Mouse (Mus musculus) lung, adult 2 months (tissue): Measurements from ENCODE around the gene Fabp7.

Experiments
- CTCF ChIP-seq: fragments of 200-500 bp; IDR thresholded peaks from 2 replicates; pipeline ENCODE4 v1.5.1; 2011; ENCODE audit warnings: mild to moderate bottlenecking, low read length, control low read depth; ENCODE audit not compliant: insufficient read depth
- POLR2A ChIP-seq: fragments of 200-500 bp; IDR thresholded peaks from 2 replicates; pipeline ENCODE4 v1.6.1; 2011; ENCODE audit warnings: low read depth, mild to moderate bottlenecking, control low read depth, low read length, borderline replicate concordance; ENCODE audit errors: extremely low read depth

DNA sequence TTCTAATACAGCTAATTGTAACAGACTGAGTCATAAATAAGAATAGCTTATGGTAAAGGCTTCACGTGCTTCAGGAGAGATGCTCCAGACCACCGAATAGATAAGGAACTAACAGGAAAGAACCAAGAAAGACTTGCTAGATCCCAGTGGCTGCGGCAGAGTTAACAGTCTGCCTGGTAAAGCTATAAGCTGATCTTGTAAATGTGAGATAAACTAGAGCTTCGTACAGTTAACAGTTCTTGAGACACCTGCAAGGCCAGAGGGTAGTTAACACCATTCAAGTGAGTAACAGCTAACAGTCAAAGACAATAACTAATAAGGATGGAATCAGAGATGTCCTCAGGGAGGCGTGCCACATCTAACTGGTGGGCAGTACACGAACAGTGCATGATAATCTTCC, 31.2 kb downstream of the Fabp7 start:
- no peak for TF ChIP-seq CTCF
- no peak for TF ChIP-seq POLR2A
